Mouse (Mus musculus) embryo, embryonic 10.5 days (tissue): ENCODE measurements around the gene Cltb.

Source experiments
- DNase-seq: peaks from one replicate; pipeline ENCODE4 v3.0.0-alpha.2; 2015; ENCODE audit warnings: low spot score

Cltb gene

GRCm38 (mm10) chr13:54596107-54596690 lies 14.9 kb downstream of the Cltb start:
- no peak for DNase-seq

GRCm38 (mm10) chr13:54593617-54594016 lies 17.5 kb downstream of the Cltb start:
- no peak for DNase-seq

GRCm38 (mm10) chr13:54591776-54592356 lies 19.3 kb downstream of the Cltb start:
- no peak for DNase-seq

GRCm38 (mm10) chr13:54589996-54590951 lies 20.9 kb downstream of the Cltb start, which contains the start of the genes Nop16 and Higd2a:
Nop16 (minus strand) TSS chr13:54590090.
Higd2a (plus strand) TSS chr13:54590207.
- DNase-seq, result peak; percentile 100

- peak; percentile 24 for DNase-seq
Observed at GRCm38 (mm10) chr13:54589414-54589995, 21.6 kb downstream of the Cltb start.

- no peak for DNase-seq
Observed at GRCm38 (mm10) chr13:54585831-54586230, 25.3 kb downstream of the Cltb start.

- no peak for DNase-seq
Observed at GRCm38 (mm10) chr13:54582860-54583259, 28.3 kb downstream of the Cltb start.

- DNase-seq, result no peak
Observed at GRCm38 (mm10) chr13:54582126-54582525, 29.0 kb downstream of the Cltb start.

- no peak for DNase-seq
Observed at GRCm38 (mm10) chr13:54581385-54581784, 29.8 kb downstream of the Cltb start.

- no peak for DNase-seq
Observed at GRCm38 (mm10) chr13:54577652-54578507, 33.3 kb downstream of the Cltb start.

GRCm38 (mm10) chr13:54575489-54575888 lies 35.7 kb downstream of the Cltb start:
- no peak for DNase-seq

GRCm38 (mm10) chr13:54574854-54575481 lies 36.2 kb downstream of the Cltb start, which contains the start of gene Arl10:
Arl10 (plus strand) TSS chr13:54575015.
- DNase-seq, result peak; percentile 88

GRCm38 (mm10) chr13:54572621-54573020 lies 38.5 kb downstream of the Cltb start:
- DNase-seq, result no peak

GRCm38 (mm10) chr13:54571637-54572036 lies 39.5 kb downstream of the Cltb start:
- DNase-seq, result no peak

GRCm38 (mm10) chr13:54570736-54571135 lies 40.4 kb downstream of the Cltb start:
- no peak for DNase-seq

GRCm38 (mm10) chr13:54569282-54569681 lies 41.9 kb downstream of the Cltb start:
- no peak for DNase-seq

GRCm38 (mm10) chr13:54568380-54568779 lies 42.8 kb downstream of the Cltb start:
- DNase-seq, result no peak

- DNase-seq, result peak; percentile 74
Observed at GRCm38 (mm10) chr13:54565594-54566345, 45.4 kb downstream of the Cltb start.

GRCm38 (mm10) chr13:54565201-54565581 lies 46.0 kb downstream of the Cltb start, which contains the start of gene 4833439L19Rik:
4833439L19Rik (minus strand) TSS chr13:54565435.
- peak; percentile 99 for DNase-seq
